Mouse (Mus musculus) gastrocnemius, adult 18-20 months (tissue): ENCODE data around the gene Hjurp. TPM values are rescaled to one million over a fixed set of nuclear protein-coding genes. Genes with fewer than 3 reads are reported as not detected.

Source experiments
- DNase-seq: peaks from one replicate; pipeline ENCODE4 v3.0.0; 2021; ENCODE audit warnings: low spot score
- long read RNA-seq, 2 experiments: library from polyadenylated mRNA; stranded (forward); transcript quantifications; one replicate each; pipeline ENCODE4 v2.0.0; 2021
- total RNA-seq, 2 experiments: library from RNA; stranded (reverse); gene quantifications; 2 replicates each; pipeline ENCODE4 v1.2.3; 2021

The Hjurp gene
- total RNA-seq = 1 to 10 TPM; 5.4 to 5.8 TPM
- long read RNA-seq, experiment 1, full-length matches to known transcripts = 3 of 7 reads
- long read RNA-seq, experiment 1, partial matches to known transcripts = 0 of 7 reads
- long read RNA-seq, experiment 1, other reads (novel, unspliced or antisense) = 4 of 7 reads
- long read RNA-seq, experiment 2, partial matches to known transcripts = 0 of 3 reads
- long read RNA-seq, experiment 2, other reads (novel, unspliced or antisense) = 1 of 3 reads

DNA sequence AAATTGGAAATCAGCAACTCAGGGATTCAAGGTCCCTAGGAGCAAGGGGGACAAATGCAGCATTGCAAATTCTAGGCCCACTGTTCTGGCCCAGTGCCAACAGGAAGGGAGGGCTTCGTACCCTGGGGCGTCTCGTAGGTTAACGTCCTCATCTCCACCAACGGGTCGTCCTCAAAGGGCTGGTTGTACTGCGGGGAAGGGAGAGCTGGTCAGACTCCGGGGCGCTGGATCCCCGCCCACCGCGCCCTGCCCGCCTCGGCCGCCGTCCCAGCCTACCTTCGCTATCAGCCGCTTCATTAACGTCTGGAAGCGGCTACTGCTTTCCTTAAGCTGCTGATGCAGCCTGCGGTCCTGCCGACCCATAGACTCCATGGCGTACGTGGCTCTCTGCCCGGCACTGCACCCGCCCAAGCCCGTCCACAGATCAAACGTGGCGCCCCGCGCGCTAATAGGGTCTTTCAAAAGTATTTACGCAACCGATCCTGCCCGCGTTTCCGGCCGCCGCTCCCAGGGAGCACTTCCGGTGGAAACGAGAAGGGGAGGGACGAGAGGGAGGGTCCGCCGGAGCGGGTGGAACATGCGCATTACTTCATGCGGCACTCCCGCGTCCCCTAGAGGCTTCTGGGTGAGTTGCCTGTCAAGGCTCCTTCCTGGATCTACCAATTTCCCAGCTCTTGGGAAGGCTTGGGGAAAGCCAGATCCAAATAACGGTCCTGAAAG, at the start of gene Hjurp, which contains the start of gene Trpm8:
TSS of gene Hjurp (minus strand) at position 536 of the 720 bp plus-strand sequence.
TSS of gene Trpm8 (plus strand) at position 564 of the 720 bp plus-strand sequence.
- peak; percentile 100 for DNase-seq

DNA sequence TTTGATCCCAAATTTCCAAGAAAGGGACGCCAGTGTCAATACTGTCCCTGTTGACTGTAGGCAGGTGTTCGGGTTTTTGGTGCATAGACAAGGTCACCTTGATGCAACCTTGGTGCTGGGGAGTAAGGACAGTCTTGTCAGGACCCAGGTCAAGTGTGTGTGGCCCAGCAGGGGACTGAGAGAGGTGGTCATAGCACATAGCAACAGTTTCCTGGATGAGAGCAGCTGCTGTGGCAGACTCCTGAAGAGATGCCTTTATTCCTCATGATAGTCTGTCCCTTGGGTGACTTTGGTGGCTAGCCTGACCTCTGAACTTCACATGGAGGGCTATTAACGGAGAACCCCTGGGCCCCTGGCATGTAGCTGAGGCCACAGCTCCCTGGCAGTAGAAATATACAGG, 45.7 kb upstream of the Hjurp start:
- no peak for DNase-seq

DNA sequence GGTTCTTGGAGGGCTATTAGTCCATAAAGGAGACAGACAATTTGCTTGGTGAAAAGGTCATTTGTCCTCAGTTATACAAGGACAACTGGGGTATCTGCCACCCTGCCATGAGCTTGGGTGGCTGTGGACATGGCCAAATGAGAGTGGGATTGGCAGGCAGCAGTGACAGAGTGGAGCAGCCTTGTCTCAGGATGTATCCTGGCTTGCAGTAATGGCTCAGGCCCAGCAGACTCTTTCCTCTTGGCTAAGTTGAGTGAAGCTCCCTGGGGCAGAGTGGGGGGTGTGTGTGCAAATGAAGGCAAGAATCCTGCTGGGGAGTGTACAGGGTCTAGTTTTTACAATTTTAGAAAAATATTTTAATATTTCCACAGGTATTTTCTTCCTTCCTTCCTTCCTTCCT, 44.7 kb upstream of the Hjurp start:
- no peak for DNase-seq

DNA sequence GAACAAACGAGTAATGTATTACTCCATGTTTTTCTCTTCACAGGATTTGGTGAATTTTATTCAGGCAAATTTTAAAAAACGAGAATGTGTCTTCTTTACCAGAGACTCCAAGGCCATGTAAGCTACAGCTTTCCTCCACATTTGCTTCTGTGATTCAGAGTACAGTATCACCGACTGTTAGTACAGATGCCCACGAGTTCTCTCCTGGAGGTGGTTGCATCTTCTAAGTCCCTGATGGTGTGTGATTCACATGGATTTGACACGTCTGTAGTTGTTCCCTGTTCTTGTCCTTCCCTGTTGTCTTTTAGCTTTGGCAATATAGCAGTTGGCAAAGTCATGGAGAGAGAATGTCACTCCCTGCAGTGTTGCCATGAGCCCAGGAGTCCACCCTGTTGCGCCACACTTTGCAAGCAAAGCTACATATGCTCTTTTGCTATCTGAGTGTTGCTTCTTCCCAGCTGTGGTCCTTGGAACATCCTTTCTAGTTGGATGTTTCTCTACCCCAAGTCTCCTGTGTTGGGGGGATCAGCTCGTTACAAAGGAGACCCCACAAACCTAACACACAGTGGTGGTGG, 43.5 kb upstream of the Hjurp start:
- no peak for DNase-seq

DNA sequence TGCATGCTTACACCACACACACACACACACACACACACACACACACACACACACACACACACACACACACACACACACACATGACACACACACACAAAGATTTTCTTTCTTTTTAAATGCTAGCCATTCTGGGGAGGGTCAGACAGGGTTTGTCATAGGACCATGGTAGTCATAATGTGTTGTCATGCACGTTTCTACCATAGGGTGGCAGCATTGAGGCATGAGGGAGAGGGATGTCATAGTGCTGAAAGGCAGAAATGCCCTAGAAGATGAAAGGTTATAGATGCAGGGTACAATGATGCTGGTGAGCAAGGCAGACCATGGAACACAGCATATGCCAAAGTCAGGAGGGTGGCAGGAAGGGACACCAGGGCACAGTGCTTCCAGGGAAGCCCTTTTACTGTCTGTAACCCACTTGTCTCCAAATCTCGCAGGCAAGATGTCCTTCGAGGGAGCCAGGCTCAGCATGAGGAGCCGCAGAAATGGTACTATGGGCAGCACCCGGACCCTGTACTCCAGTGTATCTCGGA, 41.2 kb upstream of the Hjurp start:
- no peak for DNase-seq

DNA sequence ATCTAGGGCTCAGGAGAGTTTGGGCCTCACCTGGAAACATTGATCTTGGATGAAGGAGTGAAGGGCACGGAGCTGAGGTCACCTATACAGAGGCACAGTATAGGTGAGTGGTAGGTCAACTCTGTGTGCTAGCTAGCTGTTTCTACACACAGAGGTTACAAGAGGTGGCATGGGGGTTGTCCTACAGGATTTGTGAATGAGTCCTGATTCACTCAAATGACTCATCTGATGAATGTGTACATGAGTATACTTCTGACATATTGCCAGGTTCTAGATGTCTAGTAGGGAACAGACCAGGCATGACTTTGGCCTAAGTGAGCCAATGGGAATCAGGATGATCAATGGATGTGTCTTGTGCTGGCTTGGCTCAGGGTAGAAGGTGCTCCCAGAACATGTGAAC, 39.8 kb upstream of the Hjurp start:
- no peak for DNase-seq

DNA sequence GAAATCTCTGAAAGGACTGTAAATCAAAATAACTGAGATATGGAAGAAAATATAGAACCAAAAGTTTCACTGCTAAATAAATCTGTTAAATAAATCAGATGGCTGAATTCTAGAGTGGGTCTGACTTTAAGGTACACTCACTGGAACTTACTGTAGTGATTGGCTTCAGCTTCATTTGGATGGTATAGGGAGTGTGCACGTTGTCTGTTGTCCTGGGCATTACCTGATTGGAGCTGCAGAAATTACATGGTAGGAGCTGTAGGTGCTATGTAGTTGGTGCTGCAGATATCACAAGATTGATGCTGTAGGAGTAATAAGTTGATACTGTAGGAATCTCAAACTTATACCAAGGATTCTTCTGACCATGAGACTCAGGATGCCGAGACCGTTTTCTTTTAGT, 32.9 kb upstream of the Hjurp start:
- DNase-seq = no peak

DNA sequence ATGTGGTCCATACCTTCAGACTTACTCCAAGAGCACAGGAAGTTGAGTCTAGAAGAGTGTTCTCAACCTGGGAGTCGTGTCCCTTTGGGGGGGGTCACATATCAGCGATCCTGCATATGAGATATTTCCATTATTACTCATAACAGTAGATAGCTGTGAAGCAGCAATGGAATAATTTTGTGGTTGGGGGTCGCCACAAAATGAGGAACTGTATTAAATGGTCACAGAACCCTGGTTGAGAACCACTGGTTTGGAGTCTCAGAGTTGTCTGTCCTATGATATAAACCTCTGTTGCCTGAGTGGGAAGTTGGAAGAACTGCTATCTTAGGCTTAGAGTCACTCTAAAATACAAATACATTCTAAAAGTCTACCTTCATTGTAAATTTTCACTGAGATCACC, 32.5 kb upstream of the Hjurp start:
- no peak for DNase-seq

DNA sequence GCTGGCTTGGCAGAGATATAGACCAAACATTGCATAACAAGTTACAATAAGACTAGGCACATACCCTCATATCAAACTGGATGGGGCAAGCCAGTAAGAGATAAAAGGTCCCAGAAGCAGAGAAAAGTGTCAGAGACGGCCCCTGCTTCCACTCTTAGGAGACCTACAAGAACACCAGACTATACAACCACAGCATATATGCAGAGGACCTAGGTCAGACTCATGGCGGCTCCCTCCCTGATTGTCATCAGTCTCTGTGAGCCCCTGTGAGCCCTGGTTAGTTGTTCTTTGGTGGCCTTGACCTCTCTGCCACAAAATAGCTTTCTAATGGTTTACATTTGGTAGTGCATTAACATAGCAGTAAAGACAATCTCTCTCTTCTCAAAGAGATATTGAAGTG, 31.6 kb upstream of the Hjurp start:
- DNase-seq = no peak

DNA sequence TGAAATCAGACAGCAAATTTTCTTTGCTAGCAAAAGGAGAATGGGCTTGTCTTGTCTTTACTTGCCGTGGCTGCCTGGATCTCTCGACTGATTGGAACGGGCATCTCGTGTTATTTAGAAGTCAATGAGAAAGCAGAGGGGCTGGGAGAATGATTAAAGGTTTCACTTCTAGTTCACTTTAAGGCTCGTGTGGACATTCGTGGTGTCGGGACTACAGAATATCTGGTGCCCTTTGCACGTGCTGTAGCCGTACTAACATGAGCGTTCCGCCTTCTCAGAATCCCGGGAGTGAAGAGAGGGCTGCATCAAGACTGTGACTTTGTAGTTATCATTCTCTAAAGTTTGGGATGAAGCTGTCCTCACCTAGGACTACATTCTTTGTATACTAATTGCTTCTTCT, 29.7 kb upstream of the Hjurp start:
- DNase-seq = no peak

DNA sequence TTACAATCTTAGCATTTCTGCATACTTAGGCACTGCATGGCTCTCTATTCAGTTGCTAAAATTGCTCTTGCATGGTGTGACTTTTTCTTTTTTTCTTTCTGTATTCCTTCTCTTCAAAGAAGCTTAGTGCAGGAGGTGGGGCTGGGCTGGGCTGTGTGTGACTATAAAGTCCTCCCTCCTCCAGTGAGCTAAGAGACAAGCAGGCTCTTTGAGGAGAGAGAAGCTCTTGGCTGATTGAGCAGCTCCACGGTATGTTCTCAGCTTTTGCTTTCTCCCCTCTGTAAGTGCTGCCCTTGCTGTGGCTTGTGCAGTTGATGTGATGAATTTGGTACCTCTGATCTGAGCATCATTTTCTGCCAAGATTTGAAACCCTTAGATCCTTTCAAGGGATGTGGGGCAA, 29.1 kb upstream of the Hjurp start:
- no peak for DNase-seq

DNA sequence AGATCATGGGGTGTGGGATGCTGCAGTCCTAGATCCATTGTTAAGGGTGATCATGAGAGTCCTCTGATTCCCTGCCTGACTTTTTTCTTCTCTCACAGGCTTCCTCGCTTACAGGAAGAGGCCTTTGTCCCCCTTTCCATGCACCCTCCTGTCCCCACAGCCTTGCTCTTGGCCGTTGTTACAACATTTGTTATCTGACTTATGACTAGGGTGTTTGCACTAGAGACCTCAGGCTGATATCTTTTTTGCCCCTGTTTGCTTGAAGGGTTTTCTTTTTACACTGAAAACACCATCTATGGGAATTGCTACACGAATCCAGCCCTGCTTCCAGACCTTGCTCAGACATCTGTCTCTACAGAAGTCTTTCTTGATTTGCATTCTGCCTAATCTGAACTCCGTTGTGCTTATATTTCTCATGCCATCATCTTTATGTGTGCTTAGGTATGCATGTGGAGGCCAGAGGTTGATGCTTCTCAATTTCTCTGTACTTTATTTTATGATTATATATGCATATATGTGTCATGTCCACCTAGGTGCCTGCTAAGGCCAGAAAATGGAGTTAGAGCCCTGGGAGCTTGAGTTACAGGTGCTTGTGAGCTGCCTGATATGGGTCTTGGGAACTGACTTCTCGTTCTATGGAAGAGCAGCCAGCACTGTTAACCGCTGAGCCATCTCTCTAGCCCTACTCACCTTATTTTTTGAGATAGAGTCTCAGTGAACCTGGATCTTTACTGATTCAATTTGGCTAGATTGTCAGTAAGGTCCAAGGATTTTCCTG, 27.8 kb upstream of the Hjurp start:
- DNase-seq = no peak

DNA sequence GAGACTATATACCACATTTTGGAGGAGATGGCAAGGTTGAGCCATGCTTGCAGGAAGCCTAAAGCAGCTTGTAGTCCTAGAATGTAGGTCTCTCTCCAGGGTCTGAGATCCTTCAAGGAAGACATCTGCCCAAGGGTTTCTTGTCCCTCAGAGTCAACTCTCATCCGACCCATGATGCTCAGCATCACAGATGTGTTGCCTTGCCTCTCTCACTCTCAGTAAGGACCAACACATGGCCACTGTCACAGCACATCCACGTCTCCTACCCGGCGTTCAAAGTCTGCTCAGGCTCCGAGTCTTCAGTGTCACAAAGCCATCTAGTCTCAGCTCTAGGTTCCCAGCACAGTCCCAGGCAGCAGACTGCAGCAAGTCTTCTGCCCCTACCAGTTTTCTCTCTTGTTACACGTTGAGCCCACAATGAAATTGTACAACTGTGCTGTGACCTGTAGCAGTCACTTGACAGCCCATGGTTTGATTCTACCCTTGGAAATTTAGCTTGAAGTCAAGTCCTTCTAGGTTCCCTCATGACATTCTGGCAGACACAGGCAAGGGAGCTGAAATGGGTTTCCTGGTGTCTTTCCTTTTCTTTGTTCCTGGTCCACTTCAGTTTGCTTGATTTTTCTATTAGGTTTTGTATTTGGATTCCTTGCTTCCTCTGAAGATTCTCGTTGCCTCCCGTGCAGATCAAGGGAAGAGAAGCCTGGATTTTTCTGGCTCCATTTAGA, 27.0 kb upstream of the Hjurp start:
- no peak for DNase-seq

DNA sequence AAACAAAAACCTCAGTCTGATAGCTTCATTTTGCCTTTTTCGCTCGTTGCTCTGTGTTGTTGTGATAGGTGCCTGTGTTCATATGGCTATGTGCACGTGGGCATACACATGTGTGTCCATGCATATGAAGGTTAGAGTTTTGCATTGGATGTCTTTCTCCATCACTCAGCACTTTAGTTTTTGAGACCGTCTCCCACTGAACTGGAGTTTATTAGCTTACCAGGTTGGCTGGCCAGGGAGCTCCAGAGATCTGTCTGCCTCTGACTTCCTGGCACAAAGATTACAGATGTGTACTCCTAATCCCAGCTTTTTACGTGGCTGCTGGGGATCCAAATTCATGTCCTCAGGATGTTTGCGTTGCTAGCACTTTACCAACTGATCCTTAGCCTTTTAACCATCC, 26.3 kb upstream of the Hjurp start:
- DNase-seq = no peak

DNA sequence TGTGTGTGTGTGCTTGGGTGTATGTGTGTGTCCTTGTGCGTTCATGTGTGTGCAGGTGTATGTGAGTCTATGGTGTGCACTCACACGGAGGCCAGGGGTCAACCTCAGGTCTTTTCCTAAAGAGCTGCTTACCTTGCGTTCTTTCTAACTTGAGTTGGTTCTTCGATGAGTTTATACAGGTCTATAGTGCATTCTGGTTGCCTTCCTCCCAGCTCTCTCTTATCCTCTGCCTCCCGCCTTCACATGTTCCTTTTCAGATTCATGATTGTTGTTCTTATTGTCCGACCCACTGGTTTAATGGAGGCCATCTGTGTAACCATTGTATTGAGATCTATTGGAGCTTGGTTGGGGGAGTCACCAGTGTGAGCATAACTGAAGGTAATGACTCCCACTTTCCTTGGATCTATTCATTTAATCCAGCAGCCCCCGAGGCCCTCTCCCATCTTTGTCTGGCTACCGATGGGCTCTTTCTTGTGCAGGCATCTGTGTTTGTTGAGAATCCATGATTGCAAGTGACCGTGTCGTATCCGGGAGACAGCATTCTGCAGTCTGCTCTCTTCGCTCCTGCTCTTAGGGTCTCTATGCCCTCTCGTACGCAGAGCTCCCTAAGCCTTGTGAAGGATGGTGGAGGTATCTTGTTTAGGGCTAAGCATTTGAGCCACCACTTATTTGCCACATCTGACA, 24.8 kb upstream of the Hjurp start:
- DNase-seq = no peak

DNA sequence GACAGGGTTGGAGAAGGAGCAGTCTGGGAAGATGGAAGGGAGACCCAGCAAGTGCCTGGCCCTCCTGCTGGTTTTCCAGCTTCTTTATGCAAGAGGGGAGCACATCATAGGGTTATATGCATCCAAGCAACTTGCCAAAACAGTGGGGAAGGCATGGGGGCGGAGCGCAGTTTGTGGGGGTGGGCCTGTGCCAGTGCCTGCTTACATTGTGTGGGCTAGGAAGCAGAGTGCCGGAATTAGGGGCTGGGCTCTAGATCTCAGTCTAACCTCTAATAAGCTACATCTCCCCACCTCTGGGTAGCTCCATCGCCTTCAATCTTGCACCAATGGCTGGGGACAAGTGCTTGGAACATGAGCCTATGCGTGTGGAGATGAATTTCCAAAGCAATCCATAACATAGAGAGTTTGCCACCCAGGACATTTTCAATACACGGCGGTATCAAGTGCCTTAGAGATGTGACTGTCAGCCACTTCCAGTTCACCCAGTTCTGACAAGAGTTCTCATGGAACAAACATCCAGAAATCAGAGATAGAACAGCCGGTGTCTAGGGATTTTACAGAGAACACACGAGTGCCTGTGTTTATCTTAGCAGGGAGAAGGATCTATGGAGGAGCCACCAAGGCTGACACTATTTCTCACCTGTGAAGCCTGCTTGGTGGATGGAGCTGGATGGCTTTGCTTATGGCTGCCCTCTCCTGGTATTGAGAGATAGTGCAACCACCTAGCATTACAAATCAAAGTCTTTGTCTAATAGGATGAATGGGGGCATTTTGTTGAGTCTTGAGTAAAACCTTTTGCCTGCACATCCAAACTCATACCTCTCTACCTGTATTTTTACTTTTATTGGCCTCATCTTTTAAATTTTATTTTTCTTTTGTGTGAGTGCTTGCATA, 23.9 kb upstream of the Hjurp start:
- no peak for DNase-seq

DNA sequence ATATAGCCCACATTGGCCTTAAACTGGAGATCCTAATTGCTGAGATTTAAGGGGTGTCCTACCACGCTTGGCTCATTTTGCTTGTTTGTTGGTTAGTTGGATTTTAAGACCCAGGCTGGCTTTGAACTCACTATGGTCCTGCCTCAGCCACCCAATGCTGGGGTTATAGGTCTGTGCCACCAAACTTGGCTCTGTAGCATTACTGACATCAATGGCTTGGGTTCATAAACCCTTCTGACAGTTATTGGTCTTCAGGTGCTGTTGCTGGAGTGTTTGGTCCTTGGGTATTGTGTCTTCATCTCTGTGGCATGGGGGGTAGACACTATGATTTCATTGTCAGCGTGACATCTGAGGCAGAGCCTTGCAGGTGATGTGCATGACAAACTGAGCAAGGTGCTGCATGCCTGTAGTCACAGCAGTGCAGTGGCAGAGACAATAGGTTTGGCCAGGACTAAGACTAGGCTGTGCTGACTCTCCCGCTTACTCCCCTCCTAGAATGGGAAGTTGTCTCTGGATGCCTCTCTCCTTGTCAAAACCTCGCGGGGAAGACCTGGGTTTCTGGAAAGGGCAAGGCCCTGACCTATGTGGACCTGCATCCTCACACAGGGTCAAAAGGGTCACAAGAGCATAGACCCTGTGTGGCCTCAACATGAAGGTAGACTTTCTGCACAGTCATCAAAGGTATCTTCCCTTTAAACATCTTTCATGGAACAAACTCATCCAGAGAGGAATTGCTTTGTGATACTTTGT, 23.0 kb upstream of the Hjurp start:
- no peak for DNase-seq

DNA sequence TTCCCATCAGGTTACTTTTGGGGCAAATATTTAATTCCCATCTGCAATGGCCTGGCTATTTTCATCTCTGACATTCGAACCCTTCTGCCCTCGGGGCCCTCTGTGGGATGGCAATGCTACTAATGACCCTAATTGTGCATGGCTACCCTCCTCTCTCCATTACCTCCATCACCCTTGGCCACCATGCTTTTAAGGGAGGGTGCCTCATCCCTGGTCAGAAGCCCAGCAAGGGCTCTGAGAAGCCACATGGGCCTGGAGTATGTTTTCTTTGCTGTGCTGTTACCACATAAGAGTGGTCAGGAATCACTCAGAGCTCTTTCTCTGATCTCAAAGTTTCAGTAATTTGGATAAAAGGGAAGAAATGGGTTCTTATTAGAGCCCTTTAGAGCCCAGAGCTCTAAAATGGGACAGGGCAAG, 22.1 kb upstream of the Hjurp start:
- DNase-seq = no peak
